Mouse (Mus musculus): ENCODE results near the gene AI661453. TPM values are rescaled to one million over a fixed set of nuclear protein-coding genes. Genes with fewer than 3 reads are reported as not detected.
"Not testable (repeated sequence)": the region's sequence is repeated elsewhere in the genome, so short reads cannot be mapped to it uniquely, and the experiment has no call there.

The AI661453 gene
- total RNA-seq (2021) (under 1 TPM; 0.92 to 0.97 TPM), polyA plus RNA-seq (2012; rRNA removed) (0.36 and 0.73 TPM in 2 replicates)
- long read RNA-seq = 0 reads

GRCm38 (mm10) chr17:47436156-47436906 lies at the start of gene AI661453:
Gene AI661453 (plus strand): TSS chr17:47436615.
- peak; percentile 35 for DNase-seq

DNA sequence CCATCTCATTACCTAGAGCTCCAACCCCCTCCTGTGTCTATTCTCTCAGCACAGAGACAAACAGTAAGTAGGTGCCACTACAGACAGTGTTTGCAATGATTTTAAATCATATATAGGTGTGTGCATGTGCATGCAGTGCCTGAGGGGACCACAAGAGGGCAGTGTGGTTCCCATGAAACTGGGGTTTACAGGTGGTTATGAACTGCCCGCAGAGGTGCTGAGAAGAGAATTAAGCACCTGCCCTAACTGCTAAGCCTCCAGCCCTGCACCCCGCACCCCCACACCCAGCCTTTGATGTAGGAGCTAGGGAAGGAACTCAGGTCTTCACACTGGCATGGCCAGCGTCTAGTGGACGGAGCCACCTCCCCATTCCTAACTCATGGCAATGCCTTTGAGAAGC lies 49.8 kb upstream of the AI661453 start:
- DNase-seq = peak; percentile 38

DNA sequence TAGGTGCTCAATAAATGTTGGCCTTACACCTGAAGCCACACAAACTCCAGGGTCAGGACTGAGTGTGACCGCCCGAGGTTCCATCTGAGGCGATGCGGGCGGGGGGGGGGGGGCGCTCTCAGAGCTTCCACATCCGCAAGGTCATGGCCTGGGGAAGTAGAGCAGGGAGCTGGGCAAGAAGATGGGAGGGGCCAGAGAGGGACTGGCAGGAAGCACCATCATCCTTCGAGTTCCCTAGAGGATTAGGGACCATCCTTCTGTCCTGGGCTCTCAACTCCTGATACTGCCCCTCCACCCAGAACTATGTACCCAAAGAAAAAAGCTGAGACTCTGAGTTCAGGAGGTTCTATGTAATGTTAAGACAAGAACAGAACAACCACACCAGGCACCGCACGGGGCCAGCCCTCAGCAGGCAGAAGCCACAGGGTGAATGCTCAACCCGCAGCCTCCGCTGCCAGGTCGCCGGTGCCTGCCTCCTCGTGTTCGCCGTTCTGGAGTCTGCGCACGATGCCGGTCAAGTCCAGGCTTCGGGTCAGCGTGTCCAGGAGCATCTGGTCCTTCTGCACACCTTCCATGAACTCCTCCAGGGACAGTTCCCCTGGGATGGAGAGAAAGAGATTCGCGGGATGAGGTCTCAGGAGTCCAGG lies 42.1 kb upstream of the AI661453 start:
- DNase-seq = peak; percentile 38

GRCm38 (mm10) chr17:47395376-47395913 lies 41.0 kb upstream of the AI661453 start:
- peak; percentile 82 for DNase-seq

GRCm38 (mm10) chr17:47399091-47399490 lies 37.3 kb upstream of the AI661453 start:
- no peak for DNase-seq

DNA sequence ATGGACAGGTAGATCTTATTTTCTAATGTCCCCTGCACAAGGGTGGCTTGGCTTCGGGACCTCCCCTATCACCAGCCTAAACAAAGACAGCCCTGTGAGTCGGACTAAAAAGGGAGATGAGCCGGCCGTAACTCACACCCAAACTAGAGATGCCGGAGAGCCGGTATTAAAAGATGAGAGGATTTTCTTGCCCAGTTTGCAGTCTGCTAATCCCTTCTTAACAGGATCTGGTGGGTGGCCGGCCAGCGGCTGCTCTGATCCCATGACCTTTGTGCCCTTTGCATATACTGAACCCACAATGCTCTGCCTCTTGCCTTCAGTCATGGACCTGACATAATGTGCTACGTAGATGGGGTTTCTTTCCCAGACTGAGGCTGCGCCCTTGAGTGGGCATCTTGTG lies 36.0 kb upstream of the AI661453 start, which contains the start of gene Guca1a:
Gene Guca1a (minus strand): TSS at position 134 of the 400 bp plus-strand sequence.
- no peak for DNase-seq

GRCm38 (mm10) chr17:47407717-47408557 lies 28.5 kb upstream of the AI661453 start:
- DNase-seq = no peak

DNA sequence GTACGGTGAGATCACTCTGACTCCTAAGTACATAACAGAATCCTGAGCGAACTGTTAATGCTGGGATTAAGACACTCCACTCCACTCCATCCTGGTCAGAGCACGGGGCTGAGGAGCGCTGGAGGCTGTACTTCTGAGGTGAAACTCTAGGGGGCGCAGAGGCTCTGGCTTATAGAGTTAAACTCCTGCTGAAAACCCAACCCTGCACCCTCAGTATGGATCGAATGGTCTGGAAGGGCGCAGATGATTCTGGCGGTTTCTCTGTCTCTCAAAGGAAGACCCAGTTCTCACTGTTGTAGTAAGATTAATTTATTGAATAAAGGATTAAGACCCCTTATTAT lies 27.9 kb upstream of the AI661453 start:
- peak; percentile 68 for DNase-seq

DNA sequence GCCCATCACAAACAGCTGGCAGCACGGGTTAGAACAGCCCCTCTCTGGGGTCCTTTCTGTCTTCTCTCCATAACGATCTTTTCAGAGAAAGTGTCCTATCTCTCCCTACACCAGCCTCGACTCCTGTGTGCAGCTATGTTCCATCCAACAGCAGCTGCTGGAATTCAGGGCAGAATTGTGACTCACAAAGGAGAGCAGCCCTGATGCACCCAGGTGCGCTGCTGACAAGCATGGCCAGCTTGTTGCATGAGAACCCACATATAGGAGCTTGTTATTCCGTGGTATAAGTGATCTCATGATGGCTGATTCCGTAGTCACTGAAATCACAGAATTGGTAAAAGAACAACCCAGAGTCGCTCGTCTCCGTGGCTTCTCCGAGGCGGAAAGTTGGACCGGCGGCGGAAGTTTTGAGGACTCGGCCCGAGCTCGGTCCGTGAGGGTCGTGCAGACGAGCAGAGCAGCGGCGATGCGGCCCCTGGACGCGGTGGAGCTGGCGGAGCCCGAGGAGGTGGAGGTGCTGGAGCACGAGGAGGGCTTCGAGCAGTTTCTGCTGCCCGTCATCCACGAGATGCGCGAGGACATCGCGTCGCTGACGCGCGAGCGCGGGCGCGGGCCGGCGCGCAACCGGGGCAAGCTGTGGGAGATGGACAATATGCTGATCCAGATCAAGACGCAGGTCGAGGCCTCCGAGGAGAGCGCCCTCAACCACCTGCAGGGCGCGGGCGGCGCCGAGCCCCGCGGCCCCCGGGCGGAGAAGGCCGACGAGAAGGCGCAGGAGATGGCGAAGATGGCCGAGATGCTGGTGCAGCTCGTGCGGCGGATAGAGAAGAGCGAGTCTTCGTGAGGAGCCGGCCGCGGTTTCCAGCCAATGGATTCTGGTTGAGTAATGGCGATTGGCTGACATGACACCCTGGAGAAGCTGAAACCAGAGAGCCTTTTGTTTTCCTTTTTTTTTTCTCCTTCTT lies 26.2 kb upstream of the AI661453 start:
- DNase-seq = peak; percentile 29

DNA sequence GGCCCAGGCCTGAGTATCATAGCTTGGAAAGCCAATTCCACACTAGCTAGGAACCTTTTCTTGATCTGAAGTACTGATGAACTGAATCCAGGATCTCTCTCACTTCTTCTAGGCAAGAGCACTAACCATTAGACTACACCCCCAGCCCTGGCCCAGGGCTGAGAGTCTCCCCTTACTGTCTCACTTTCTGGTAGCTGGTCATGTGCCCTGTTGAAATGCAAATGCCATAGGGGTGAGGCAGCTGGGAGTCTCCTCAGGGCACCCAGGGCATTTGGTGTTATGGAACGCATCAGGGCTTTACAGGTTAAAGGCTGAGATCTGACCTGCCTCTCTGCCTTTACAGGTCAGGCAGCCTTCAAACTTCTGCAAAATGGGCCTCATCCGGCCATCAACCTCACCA lies 16.2 kb upstream of the AI661453 start:
- no peak for DNase-seq

DNA sequence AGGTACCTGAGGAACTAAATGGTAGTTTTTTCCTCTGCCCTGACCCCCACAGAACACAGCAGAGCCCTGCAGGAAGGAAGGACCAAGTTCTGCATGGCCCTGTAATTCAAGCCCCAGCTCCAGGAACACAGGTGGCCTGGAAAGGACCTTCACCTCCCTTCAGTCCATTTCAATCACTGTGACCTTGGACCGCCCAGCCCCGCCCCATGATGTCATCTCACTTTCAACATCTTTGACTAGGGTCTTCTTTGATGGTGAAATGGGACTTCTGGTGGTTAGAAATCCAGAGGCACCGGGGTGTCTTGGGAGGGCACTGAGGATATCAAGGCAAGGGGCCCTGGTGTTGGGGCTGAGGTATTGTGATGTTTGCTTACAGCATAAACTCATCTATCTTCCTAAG lies 14.8 kb upstream of the AI661453 start:
- no peak for DNase-seq

DNA sequence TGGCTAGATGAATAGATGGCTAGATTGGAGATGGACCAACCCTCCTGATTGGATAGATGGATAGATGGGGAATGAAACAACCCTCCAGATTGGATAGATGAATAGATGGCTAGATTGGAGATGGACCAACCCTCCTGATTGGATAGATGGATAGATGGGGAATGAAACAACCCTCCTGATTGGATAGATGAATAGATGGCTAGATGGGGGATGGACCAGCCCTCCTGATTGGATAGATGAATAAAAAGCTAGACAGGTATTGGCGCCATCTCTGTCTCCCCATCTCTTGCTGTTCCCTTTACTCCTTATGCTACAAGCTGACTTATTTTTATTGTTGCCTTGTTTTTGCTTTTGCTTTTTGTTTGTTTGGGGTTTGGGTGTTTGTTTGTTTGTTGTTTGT lies 13.8 kb upstream of the AI661453 start:
- not testable (repeated sequence) for DNase-seq

DNA sequence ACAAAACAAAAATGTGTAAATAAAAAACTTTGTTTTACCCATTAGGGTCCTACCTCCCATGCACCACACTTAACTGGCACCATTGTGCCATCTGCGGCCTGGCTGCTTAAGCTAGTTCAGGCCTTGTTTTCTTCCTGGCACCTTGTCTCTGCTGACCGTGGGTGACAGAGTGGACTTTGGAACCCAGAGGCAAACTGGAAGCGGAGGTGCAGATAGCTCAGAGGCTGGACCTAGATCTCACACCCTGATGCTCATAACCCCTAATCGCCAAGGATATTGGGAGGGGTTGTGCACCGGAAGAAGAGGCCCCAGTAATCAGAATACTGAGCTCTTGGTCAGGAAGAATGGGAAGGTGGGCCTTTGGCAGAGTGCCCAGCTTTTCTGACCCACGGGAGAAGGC lies 12.2 kb upstream of the AI661453 start:
- DNase-seq = no peak

DNA sequence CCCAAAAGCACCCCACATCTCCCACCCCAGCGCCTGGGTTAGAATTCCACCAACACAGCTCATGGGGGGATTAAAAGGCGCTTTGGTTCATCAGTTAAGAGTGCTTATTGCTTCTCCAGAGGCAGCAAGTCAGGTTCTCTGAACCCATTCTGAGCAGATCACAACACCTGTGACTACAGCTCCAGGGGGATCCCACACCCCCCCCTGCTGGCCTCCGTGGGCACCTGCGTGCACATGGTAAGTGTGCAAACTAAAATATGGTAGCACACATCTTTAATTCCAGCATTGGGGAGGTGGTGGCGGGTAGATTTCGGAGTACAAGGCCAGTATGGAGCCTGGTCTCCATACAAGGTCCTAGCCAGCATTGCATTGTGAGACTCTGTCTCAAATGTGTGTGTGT lies 9.1 kb upstream of the AI661453 start:
- no peak for DNase-seq

- peak; percentile 61 for DNase-seq
Measured at GRCm38 (mm10) chr17:47428831-47429304, 7.5 kb upstream of the AI661453 start.

- no peak for DNase-seq
Measured at GRCm38 (mm10) chr17:47430815-47431214, 5.6 kb upstream of the AI661453 start.

- peak; percentile 23 for DNase-seq
Measured at GRCm38 (mm10) chr17:47436907-47437547, 612 bp downstream of the AI661453 start, which contains the start of gene 1700001C19Rik. Gene 1700001C19Rik (minus strand): TSS chr17:47437376.

DNA sequence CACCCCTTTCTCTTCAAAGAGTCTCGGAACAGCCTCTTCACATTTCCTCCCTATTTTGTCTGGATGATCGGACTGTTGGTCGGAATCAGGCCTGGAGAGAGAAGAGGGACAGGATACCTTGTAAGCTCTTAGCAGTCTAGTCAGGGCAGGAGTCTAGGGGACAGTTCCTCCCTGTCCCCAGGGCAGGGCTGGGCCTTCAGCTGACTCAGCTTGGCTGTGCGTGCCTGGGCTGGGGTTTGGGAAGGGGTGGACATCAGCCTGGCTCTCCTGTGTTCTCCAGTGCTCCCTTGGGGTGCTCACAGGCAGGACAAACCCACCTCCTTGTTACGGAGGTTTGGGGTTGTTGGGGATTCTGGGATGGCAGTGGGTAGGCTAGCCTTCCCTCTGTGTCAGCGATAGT lies 2.2 kb downstream of the AI661453 start:
- DNase-seq = no peak

GRCm38 (mm10) chr17:47439396-47440028 lies 3.1 kb downstream of the AI661453 start:
- DNase-seq = peak; percentile 34

DNA sequence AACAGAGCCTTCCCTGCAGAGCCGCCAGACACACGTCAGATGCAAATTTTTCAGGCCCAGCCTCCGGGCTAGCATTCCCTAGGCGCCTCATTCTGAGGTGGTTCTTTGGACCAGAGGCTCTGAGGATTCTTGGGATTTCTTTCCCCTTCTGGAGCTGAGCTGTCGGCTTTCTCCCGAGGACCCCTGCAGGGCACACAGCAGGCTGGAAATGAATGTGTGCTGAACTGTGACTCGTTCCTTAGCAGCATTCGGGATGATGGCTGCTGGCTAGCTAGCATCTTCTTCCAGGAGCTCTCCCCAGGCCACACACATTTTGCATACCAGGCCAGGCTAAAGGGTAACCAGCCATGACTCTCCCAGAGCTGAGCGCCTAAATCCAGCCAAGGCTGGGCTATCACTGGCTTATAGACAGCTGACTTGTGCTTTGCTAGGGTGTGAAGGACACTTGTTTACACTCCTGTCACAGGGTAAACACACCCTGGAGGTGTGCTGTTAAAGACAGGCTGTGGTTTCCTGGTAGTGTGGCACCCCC lies 4.0 kb downstream of the AI661453 start:
- no peak for DNase-seq

Measured in adrenal gland, adult 2 months (tissue).